Mouse (Mus musculus) ovary, postnatal 10 days (tissue): ENCODE data around the gene Aldh1l1.

ENCODE experiments used
- DNase-seq: peaks from one replicate; pipeline ENCODE4 v3.0.0; 2022; ENCODE audit warnings: low spot score

The Aldh1l1 gene

GRCm38 (mm10) chr6:90550161-90550912 is 64.1 kb downstream of the Aldh1l1 start:
- DNase-seq, result no peak

- no peak for DNase-seq
These were observed 65.0 kb downstream of the Aldh1l1 start for GRCm38 (mm10) chr6:90551251-90551650.

- DNase-seq, result no peak
These were observed 67.0 kb downstream of the Aldh1l1 start for GRCm38 (mm10) chr6:90553197-90553596.

GRCm38 (mm10) chr6:90553682-90554081 is 67.5 kb downstream of the Aldh1l1 start:
- DNase-seq, result no peak

- no peak for DNase-seq
These were observed 70.4 kb downstream of the Aldh1l1 start for GRCm38 (mm10) chr6:90556534-90557058.

- DNase-seq, result no peak
These were observed 70.8 kb downstream of the Aldh1l1 start for GRCm38 (mm10) chr6:90557077-90557476.

GRCm38 (mm10) chr6:90557829-90558693 is 71.8 kb downstream of the Aldh1l1 start:
- no peak for DNase-seq

GRCm38 (mm10) chr6:90560390-90561058 is 74.3 kb downstream of the Aldh1l1 start:
- DNase-seq, result no peak

GRCm38 (mm10) chr6:90561234-90561781 is 75.1 kb downstream of the Aldh1l1 start:
- no peak for DNase-seq

- no peak for DNase-seq
These were observed 78.0 kb downstream of the Aldh1l1 start for GRCm38 (mm10) chr6:90564240-90564639.

GRCm38 (mm10) chr6:90565357-90566215 is 79.4 kb downstream of the Aldh1l1 start:
- no peak for DNase-seq

GRCm38 (mm10) chr6:90567486-90567885 is 81.3 kb downstream of the Aldh1l1 start:
- no peak for DNase-seq

GRCm38 (mm10) chr6:90567928-90568327 is 81.7 kb downstream of the Aldh1l1 start:
- no peak for DNase-seq

GRCm38 (mm10) chr6:90568721-90569120 is 82.5 kb downstream of the Aldh1l1 start:
- no peak for DNase-seq

- no peak for DNase-seq
These were observed 83.6 kb downstream of the Aldh1l1 start for GRCm38 (mm10) chr6:90569736-90570383.

- DNase-seq, result no peak
These were observed 84.2 kb downstream of the Aldh1l1 start for GRCm38 (mm10) chr6:90570392-90570791.

- DNase-seq, result peak; percentile 51
These were observed 89.1 kb downstream of the Aldh1l1 start for GRCm38 (mm10) chr6:90575261-90575715.

- no peak for DNase-seq
These were observed 91.9 kb downstream of the Aldh1l1 start for GRCm38 (mm10) chr6:90578174-90578573.

GRCm38 (mm10) chr6:90582331-90582730 is 96.1 kb downstream of the Aldh1l1 start:
- DNase-seq, result no peak

GRCm38 (mm10) chr6:90588113-90588512 is 101.9 kb downstream of the Aldh1l1 start:
- DNase-seq, result no peak
